Mouse (Mus musculus) midbrain, embryonic 10.5 days (tissue): ENCODE measurements around the gene Poldip2. TPM values are rescaled to one million over a fixed set of nuclear protein-coding genes. Genes with fewer than 3 reads are reported as not detected.

Experiments used
- DNase-seq: peaks from one replicate; pipeline ENCODE4 v3.0.0-alpha.2; 2017; ENCODE audit warnings: low spot score
- H3K27ac ChIP-seq: fragments of 300-500 bp; sonication (generic); replicated peaks from 2 replicates; pipeline ENCODE4 v1.5.1; 2016; ENCODE audit warnings: mild to moderate bottlenecking
- H3K27me3 ChIP-seq: fragments of 300-500 bp; sonication (generic); 2 replicates; pipeline ENCODE4 v1.6.1; 2016; ENCODE audit warnings: low read depth, mild to moderate bottlenecking; ENCODE audit not compliant: poor library complexity, severe bottlenecking
- H3K36me3 ChIP-seq: fragments of 300-500 bp; sonication (generic); 2 replicates; pipeline ENCODE4 v1.6.1; 2016; ENCODE audit warnings: mild to moderate bottlenecking, moderate library complexity
- H3K4me1 ChIP-seq: fragments of 300-500 bp; sonication (generic); 2 replicates; pipeline ENCODE4 v1.6.1; 2016
- H3K4me3 ChIP-seq: fragments of 300-500 bp; sonication (generic); 2 replicates; pipeline ENCODE4 v1.5.1; 2016; ENCODE audit warnings: mild to moderate bottlenecking, moderate library complexity
- H3K9me3 ChIP-seq: fragments of 300-500 bp; sonication (generic); replicated peaks from 2 replicates; pipeline ENCODE4 v1.6.1; 2016; ENCODE audit warnings: mild to moderate bottlenecking
- WGBS: fragments of 180-500 bp; shearing (Covaris S2); methylation state at CpG from one replicate; pipeline ENCODE4 v1.1.7; 2016; 5-methylcytosine and 5-hydroxymethylcytosine counted together
- polyA plus RNA-seq: library from polyadenylated mRNA; unstranded; fragments of >200 nt; fragmentation: Nextera tagmentation; extraction: Ambion mirVana; gene quantifications from 2 replicates; pipeline ENCODE4 v1.2.1, GENCODE M21; 2016

Gene Poldip2
- polyA plus RNA-seq, 1 experiment from 2014 or later = 148 TPM

DNA sequence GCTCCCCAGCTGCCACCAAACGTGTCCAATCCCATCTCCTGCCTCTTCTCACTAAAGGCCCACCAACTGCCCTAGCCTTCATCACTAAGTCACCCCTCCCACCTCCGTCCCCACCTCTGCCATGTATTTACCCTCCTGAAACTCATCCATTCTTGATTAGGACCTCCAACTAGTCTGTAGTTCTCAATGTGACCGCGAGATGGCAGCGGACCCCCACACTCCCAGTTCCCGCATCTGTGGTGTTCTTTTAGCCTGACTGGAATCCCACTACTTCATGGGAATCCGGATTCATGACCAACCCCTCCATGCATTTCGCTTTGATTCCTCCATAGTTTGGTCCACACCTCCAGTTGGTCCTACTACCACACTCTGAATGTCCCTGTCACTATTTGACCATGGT, 23.8 kb upstream of the Poldip2 start:
- Histone ChIP-seq H3K27me3 (peaks cover 86% of the 10 kb centered on the region), H3K36me3 (peaks cover 24% of the 10 kb centered on the region), H3K4me3 (0 out of 2 replicates have a peak overlapping the region, but pooled peaks have one; percentile 20), H3K9me3 (no peaks in the 10 kb centered on the region), H3K4me1 (peaks cover 20% of the 10 kb centered on the region), H3K27ac (no peak overlapping the region)
- DNase-seq = peak; percentile 81
- WGBS = 3% methylated on average over 8 of the region's 8 CpGs

DNA sequence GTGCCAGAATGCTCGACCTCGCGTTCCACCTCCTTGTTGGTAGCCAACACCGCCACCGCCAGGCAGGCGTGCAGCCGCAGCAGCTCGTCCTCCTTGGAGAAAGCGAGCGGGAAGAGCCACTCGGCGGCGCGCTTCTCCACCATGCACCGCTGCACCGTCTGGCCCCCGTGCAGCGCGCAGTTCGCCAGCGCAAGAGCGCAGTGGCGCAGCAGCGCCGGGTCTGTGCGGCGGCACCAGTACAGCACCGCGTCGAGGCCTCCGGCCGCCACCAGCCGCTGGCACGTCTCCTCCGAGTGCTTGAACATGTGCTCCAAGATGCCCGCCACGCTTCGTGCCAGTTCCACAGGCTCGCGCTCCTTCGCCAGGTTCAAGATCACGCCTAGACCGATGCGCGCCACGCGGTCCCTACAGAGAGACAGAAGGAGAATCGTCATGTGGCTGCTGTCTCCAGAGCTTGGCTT, 21.2 kb upstream of the Poldip2 start:
- peaks cover 24% of the 10 kb centered on the region for H3K4me1 ChIP-seq
- peak; percentile 74 for DNase-seq
- 8% methylated on average over 48 of the region's 48 CpGs for WGBS
- no peaks in the 10 kb centered on the region for H3K9me3 ChIP-seq
- peak overlapping the region; percentile 50 for H3K4me3 ChIP-seq
- H3K27ac ChIP-seq = peak overlapping the region; percentile 55; the same call in 1 of the 2 replicates
- peaks cover 94% of the 10 kb centered on the region for H3K27me3 ChIP-seq
- H3K36me3 ChIP-seq = peaks cover 19% of the 10 kb centered on the region

DNA sequence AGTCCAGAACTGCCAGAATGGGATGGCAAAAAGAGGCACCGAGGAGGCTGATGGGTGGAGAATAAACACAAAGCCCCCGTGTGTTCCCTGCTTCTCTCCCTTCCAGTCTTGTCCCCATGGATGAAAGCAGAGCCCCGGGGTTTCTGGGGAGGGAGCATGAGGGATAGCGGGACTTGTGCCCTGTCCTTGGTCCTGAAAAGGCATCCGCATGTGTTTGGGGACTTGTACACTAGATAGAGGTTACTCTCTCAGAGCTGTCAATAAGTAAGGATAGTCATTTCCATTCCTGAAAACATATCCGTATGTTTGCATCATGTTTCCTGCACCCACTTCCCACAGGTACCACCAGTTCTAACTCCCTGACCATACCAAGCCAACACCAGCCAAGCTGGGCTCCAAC, 16.1 kb upstream of the Poldip2 start:
- H3K36me3 ChIP-seq = no peaks in the 10 kb centered on the region
- peak; percentile 51 for DNase-seq
- peaks cover 59% of the 10 kb centered on the region for H3K4me1 ChIP-seq
- peaks cover 84% of the 10 kb centered on the region for H3K27me3 ChIP-seq
- H3K4me3 ChIP-seq = peak overlapping the region; percentile 73
- 6% methylated on average over 6 of the region's 6 CpGs for WGBS
- H3K9me3 ChIP-seq = no peaks in the 10 kb centered on the region
- H3K27ac ChIP-seq = no peak overlapping the region

DNA sequence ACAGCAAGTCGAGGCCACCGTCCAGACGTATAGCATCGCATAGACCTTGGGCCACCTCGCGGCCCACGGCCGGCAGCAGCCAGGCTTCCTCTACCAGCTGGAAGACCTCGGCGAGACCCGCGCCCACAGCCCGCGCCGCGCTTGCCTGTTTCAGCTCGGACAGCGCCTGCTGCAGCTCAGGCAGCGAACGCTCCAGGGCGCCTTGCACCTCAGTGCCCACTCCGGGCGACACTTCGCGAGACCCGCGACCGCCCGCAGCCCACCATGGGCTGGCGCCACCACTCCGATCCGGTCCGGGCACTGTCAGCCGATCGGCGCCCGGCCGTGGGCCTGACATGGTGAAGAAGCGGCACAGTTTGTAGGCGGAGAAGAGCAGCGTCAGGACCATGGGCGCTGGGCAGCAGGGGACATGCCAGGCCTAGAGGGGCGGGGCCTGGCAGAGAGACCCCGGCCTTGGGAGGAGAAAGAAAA, 14.9 kb upstream of the Poldip2 start:
- peak overlapping the region; percentile 73 for H3K4me3 ChIP-seq
- H3K36me3 ChIP-seq = no peaks in the 10 kb centered on the region
- DNase-seq = peak; percentile 60
- no peaks in the 10 kb centered on the region for H3K9me3 ChIP-seq
- peaks cover 59% of the 10 kb centered on the region for H3K4me1 ChIP-seq
- WGBS = under 1% methylated on average over 44 of the region's 44 CpGs
- H3K27ac ChIP-seq = peak overlapping the region; percentile 80
- H3K27me3 ChIP-seq = peaks cover 77% of the 10 kb centered on the region

DNA sequence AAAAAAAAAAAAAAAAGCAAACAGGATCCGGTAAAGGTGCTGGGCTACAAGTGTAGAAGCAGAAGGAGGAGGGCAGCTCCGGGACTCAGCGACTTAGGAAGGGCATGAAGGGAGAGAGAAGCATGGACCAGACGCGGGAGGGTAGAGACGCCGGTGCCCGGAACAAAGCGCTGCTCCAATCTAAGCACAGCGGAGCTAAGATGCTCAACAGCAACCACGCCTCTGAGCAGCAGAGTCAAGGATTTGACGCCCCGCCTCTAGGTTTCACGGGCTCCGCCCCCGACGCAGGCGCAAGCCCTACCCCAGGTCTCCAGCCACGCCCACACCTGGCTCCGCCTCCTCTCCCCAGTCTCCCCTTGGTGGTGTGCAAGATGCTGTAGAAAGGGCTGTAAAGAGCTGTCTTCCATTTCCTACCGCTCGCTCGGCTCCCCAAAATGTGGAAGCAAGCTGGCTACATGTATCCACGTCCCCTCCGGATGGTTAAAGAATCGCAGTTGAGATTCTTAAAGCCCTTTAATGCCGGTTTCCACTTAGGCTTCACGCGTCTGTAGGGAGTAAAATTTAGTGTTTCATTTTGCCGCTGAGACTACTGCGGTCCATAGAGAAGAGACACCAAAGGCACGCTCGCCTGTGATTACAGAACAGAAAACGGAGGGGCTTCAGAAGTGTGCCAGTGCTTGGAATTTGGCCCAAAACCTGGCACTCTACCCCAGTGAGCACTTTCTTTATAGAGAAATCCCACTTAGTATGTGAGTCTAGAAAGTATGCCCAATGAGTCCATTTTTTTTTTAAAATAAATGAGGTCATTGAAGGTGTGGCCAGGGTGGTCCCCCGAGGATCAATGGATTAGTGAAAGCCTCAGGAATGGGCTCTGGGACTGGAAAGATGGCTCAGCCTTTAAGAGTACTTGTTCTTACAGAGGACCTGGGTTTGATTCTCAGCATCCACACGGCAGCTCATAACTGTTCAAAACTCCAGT, 14.2 kb upstream of the Poldip2 start, which contains the start of gene Sarm1:
Gene Sarm1 (minus strand): TSS at position 211 of the 979 bp plus-strand sequence.
- WGBS = 4% methylated on average over 36 of the region's 36 CpGs
- Histone ChIP-seq H3K4me1 (peaks cover 59% of the 10 kb centered on the region), H3K9me3 (no peaks in the 10 kb centered on the region)

DNA sequence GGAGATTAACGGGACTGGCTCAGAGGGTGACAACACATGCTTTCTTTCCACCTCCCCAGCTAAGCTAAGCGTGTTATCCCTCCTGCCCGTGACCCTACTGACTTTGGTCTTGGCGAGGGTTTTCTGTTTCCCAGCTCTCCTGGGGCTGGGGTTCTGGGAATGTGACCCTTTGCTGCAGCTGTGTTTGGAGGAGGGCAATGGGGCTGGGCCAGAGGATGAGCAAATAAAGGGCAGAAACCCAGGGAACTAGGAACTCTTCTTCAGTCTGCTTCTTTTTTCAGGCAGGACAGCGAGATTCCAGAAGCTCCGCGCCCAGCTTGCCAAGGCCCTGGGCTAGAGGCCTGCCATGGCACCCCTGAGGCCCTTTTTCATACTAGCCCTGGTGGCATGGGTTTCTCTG, 13.0 kb upstream of the Poldip2 start, which contains the start of gene Vtn:
Gene Vtn (plus strand): TSS at position 88 of the 400 bp plus-strand sequence.
- H3K27me3 ChIP-seq = peaks cover 64% of the 10 kb centered on the region
- peak within 1 kb of the TSS; percentile 80 for H3K27ac ChIP-seq
- H3K4me3 ChIP-seq = peak within 1 kb of the TSS; percentile 73
- peaks cover 59% of the 10 kb centered on the region for H3K4me1 ChIP-seq
- WGBS = 38% methylated on average over 7 of the region's 7 CpGs
- peak; percentile 58 for DNase-seq
- no peaks in the 10 kb centered on the region for H3K36me3 ChIP-seq
- H3K9me3 ChIP-seq = no peaks in the 10 kb centered on the region

More for the DNA sequence above, 14.2 kb upstream of the Poldip2 start, which contains the start of gene Sarm1:
- peak within 1 kb of the TSS; percentile 73 for H3K4me3 ChIP-seq
- H3K27ac ChIP-seq = peak within 1 kb of the TSS; percentile 80
- DNase-seq = peak; percentile 96
- H3K36me3 ChIP-seq = no peaks in the 10 kb centered on the region
- H3K27me3 ChIP-seq = peaks cover 70% of the 10 kb centered on the region

DNA sequence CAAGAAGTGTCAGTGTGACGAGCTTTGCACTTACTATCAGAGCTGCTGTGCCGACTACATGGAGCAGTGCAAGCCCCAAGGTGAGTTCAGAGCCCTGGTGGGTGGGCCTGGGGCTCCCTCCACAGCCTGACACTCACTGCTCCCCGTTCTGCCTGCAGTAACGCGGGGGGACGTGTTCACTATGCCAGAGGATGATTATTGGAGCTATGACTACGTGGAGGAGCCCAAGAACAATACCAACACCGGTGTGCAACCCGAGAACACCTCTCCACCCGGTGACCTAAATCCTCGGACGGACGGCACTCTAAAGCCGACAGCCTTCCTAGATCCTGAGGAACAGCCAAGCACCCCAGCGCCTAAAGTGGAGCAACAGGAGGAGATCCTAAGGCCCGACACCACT, 12.4 kb upstream of the Poldip2 start:
- H3K9me3 ChIP-seq = no peaks in the 10 kb centered on the region
- H3K4me1 ChIP-seq = peaks cover 59% of the 10 kb centered on the region
- peaks cover 59% of the 10 kb centered on the region for H3K27me3 ChIP-seq
- peak overlapping the region; percentile 80 for H3K27ac ChIP-seq
- DNase-seq = no peak
- WGBS = 45% methylated on average over 16 of the region's 16 CpGs
- H3K36me3 ChIP-seq = no peaks in the 10 kb centered on the region
- peak overlapping the region; percentile 73 for H3K4me3 ChIP-seq

DNA sequence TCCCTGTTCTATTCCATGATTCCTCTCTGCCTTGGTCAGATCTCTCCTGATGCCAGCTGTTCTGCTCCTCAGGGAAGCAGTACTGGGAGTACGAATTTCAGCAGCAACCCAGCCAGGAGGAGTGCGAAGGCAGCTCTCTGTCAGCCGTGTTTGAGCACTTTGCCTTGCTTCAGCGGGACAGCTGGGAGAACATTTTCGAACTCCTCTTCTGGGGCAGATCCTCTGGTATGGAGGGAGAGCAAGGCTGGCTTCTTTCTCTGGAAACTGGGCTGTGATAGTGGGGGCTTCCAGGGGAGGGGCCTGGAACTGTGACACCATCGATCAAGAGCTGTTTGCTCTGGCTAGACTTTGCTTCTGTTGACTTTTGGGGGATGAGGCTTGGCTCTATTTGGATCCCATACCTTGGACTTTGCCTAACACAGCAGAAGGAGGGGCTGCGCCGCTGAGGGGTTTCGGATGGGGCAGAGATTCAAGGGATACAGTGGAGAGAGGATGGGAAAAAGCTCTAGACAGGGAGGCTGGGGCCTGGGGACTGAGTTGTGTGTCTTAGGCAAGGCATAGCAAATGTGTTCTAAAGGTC, 11.3 kb upstream of the Poldip2 start:
- no peaks in the 10 kb centered on the region for H3K9me3 ChIP-seq
- DNase-seq = no peak
- H3K4me1 ChIP-seq = peaks cover 56% of the 10 kb centered on the region
- peaks cover 47% of the 10 kb centered on the region for H3K27me3 ChIP-seq
- peak overlapping the region; percentile 80 for H3K27ac ChIP-seq
- peaks cover 9% of the 10 kb centered on the region for H3K36me3 ChIP-seq
- peak overlapping the region; percentile 73 for H3K4me3 ChIP-seq
- 83% methylated on average over 9 of the region's 9 CpGs for WGBS

DNA sequence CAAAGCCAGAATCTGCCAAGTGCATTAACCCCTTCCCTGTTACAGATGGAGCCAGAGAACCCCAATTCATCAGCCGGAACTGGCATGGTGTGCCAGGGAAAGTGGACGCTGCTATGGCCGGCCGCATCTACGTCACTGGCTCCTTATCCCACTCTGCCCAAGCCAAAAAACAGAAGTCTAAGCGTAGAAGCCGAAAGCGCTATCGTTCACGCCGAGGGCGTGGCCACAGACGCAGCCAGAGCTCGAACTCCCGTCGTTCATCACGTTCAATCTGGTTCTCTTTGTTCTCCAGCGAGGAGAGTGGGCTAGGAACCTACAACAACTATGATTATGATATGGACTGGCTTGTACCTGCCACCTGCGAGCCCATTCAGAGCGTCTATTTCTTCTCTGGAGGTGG, 10.5 kb upstream of the Poldip2 start:
- 83% methylated on average over 20 of the region's 20 CpGs for WGBS
- peaks cover 17% of the 10 kb centered on the region for H3K36me3 ChIP-seq
- peaks cover 48% of the 10 kb centered on the region for H3K4me1 ChIP-seq
- H3K27ac ChIP-seq = peak overlapping the region; percentile 42; the same call in 1 of the 2 replicates
- no peak overlapping the region for H3K4me3 ChIP-seq
- no peak for DNase-seq
- H3K9me3 ChIP-seq = no peaks in the 10 kb centered on the region
- peaks cover 39% of the 10 kb centered on the region for H3K27me3 ChIP-seq

DNA sequence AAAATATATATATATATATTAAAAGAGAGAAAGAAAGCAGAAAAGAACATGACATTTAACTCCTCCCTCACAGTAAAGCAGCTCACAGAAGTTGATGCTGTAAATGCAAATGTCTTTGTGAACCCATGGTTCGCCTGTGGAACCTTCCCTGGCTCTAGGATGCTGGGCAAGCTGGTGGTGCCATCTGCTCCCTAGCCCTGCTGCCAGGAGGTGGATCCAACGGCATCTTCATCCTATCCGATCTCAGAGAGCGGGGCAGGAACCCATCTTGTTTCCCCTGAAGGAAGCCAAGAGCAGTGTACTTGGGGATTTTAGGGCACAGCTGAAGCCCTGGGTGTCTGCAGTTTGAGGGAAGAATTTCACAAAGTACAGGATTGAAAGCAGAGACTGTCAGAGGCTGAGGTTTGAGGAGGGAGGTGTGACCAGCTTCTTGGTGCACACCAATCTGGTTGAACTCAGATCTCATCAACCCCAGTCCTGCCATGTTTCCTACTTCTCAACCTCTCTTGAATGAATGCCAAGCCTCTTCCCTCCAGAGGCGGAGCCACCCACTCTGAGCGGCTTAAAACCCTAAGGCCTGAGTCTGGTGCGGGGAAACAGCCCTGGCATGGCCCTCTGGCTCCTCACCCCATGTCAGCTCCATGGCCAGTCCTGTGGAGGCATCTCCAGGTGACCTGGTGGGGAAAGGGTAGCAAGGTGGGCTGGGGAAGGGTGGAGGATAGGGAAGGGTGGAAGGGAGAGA, 8.9 kb upstream of the Poldip2 start, which contains the start of gene Sebox:
Gene Sebox (plus strand): TSS at position 539 of the 742 bp plus-strand sequence.
- Histone ChIP-seq H3K9me3 (no peaks in the 10 kb centered on the region), H3K4me1 (peaks cover 35% of the 10 kb centered on the region), H3K4me3 (no peak within 1 kb of the TSS), H3K27me3 (peaks cover 33% of the 10 kb centered on the region), H3K27ac (no peak within 1 kb of the TSS), H3K36me3 (peaks cover 33% of the 10 kb centered on the region)
- WGBS = 72% methylated on average over 7 of the region's 7 CpGs
- DNase-seq = no peak

DNA sequence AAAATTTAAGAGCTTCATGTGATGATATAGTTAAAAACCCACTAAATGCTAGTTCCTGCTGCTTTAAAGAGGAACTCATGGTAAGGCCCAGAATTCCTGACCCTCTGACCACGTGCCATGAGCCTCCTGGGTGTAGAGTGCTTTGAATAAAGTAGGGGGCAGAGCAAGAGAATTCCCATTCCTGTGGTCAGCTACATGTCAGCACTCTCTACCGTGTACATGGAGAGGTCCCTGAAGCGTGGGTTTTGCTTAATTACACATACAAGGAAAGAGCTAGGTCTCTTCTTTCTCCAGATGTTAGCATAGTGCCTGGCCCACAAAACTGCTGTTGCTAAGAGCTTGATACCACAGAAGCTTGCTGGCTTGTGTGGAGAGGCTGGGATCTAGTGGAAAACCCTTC, 6.6 kb upstream of the Poldip2 start:
- peaks cover 12% of the 10 kb centered on the region for H3K4me1 ChIP-seq
- H3K36me3 ChIP-seq = peaks cover 54% of the 10 kb centered on the region

DNA sequence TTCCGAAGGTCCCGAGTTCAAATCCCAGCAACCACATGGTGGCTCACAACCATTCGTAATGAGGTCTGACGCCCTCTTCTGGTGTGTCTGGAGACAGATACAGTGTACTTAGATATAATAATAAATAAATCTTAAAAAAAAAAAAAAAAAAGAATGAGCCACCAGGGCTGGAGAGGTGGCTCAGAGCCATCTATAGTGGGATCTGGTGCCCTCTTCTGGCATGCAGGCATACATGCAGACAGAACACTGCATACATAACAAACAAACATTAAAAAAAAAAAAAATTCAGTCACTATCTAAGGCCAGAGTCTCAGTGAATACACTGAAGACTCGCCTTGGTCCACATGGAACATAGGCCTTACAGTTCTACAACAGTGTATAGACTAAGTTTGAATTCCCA, 2.8 kb upstream of the Poldip2 start:
- Histone ChIP-seq H3K9me3 (no peaks in the 10 kb centered on the region), H3K27me3 (no peaks in the 10 kb centered on the region), H3K4me1 (peaks cover 25% of the 10 kb centered on the region), H3K4me3 (no peak overlapping the region), H3K27ac (no peak overlapping the region), H3K36me3 (peaks cover 60% of the 10 kb centered on the region)
- WGBS = 79% methylated on average over 5 of the region's 5 CpGs
- DNase-seq = no peak

More for the DNA sequence above, 6.6 kb upstream of the Poldip2 start:
- DNase-seq = no peak
- WGBS = 84% methylated on average over 3 of the region's 3 CpGs
- Histone ChIP-seq H3K27me3 (peaks cover 11% of the 10 kb centered on the region), H3K27ac (no peak overlapping the region), H3K4me3 (no peak overlapping the region), H3K9me3 (no peaks in the 10 kb centered on the region)
